Mouse (Mus musculus) intestine, embryonic 14.5 days (tissue): ENCODE measurements at regions not wholly inside any gene's neighbourhood (a gene's known extent, or its start where the extent isn't known, plus 50 kb on each side); places are given as distances from the start of the nearest gene placed in this dataset.
A peak's percentile ranks its signal among the peaks of the same experiment; 100 is the strongest.

Source experiments
- ATAC-seq: fragments of 200-750 bp; cut with Nextera tagmentation; replicated peaks from 2 replicates; pipeline ENCODE4 v1.8.0; 2017; ENCODE audit warnings: low read depth, moderate number of reproducible peaks, moderate TSS enrichment, moderate library complexity; ENCODE audit not compliant: low FRiP score, low TSS enrichment
- DNase-seq: peaks from one replicate; pipeline ENCODE4 v3.0.0-alpha.2; 2018; ENCODE audit warnings: low spot score
- H3K27ac ChIP-seq: fragments of 300-500 bp; sonication (generic); 2 replicates; pipeline ENCODE4 v1.5.1; 2014; ENCODE audit warnings: low read depth, mild to moderate bottlenecking, control low read depth
- H3K27me3 ChIP-seq: fragments of 300-500 bp; sonication (generic); replicated peaks from 2 replicates; pipeline ENCODE4 v1.6.1; 2014; ENCODE audit warnings: low read length, control low read depth; ENCODE audit not compliant: control insufficient read depth, insufficient read depth
- H3K36me3 ChIP-seq: fragments of 300-500 bp; sonication (generic); 2 replicates; pipeline ENCODE4 v1.6.1; 2014; ENCODE audit warnings: low read length, control low read depth; ENCODE audit not compliant: control insufficient read depth, insufficient read depth
- H3K4me1 ChIP-seq: fragments of 300-500 bp; sonication (generic); replicated peaks from 2 replicates; pipeline ENCODE4 v1.6.1; 2014; ENCODE audit warnings: low read length, control low read depth, mixed read lengths; ENCODE audit not compliant: control insufficient read depth, insufficient read depth
- H3K4me2 ChIP-seq: fragments of 300-500 bp; sonication (generic); 2 replicates; pipeline ENCODE4 v1.6.1; 2014; ENCODE audit warnings: low read length
- H3K4me3 ChIP-seq: fragments of 300-500 bp; sonication (generic); 2 replicates; pipeline ENCODE4 v1.5.1; 2014; ENCODE audit warnings: low read depth, low read length, control low read depth, mixed read lengths
- H3K9ac ChIP-seq: fragments of 300-500 bp; sonication (generic); 2 replicates; pipeline ENCODE4 v1.6.1; 2014; ENCODE audit warnings: mild to moderate bottlenecking, low read length
- H3K9me3 ChIP-seq: fragments of 300-500 bp; sonication (generic); 2 replicates; pipeline ENCODE4 v1.6.1; 2016; ENCODE audit warnings: low read length, control low read depth; ENCODE audit not compliant: control insufficient read depth
- WGBS: fragments of 180-500 bp; shearing (Covaris S2); extraction: QIAGEN DNeasy Blood & Tissue Kit; methylation state at CpG from one replicate; pipeline ENCODE4 v1.1.7; 2014; 5-methylcytosine and 5-hydroxymethylcytosine counted together

DNA sequence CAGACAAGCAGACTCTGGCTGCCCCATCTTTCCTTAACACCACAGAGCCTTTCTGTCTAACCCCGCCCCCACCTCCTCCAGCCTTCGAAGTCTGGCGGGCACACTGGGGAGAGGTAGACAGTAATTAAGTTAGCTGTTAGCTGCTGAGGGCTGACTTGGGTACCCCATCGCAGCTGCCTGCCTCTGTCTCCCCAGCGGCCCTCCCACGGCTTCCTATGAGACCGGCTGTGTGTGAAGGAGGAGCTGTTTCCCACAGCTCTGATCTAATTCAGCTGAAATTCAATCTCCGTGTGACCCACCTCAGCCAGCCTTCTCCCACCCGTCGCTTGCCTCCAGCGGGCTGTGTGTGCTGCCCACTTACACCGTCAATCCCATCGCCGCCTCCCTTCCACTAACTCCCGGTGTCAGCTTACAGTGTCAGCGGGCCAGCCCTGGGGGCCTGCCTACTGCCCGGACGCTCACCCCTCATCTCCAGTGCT lies 892.5 kb downstream of the Zfp704 start:
- WGBS = 1% methylated on average over 18 of the region's 18 CpGs
- ATAC-seq = peak; percentile 74
- Histone ChIP-seq H3K9ac (peak overlapping the region; percentile 20; the same call in 1 of the 2 replicates), H3K27me3 (no peaks in the 10 kb centered on the region), H3K4me1 (peaks cover 22% of the 10 kb centered on the region), H3K9me3 (no peaks in the 10 kb centered on the region), H3K27ac (0 out of 2 replicates have a peak overlapping the region, but pooled peaks have one; percentile 38), H3K4me3 (peak overlapping the region; percentile 24), H3K36me3 (no peaks in the 10 kb centered on the region), H3K4me2 (peak overlapping the region; percentile 64)
- DNase-seq = peak; percentile 79
